Mouse (Mus musculus) heart, postnatal 0 days (tissue): ENCODE data around the gene Fkbp5. TPM values are rescaled to one million over a fixed set of nuclear protein-coding genes. Genes with fewer than 3 reads are reported as not detected.

Source experiments
- ATAC-seq: fragments of 200-750 bp; cut with Nextera tagmentation; 2 replicates; pipeline ENCODE4 v1.8.0; 2017; ENCODE audit warnings: low read depth, moderate number of reproducible peaks, moderate library complexity; ENCODE audit not compliant: insufficient read depth
- DNase-seq: peaks from one replicate; pipeline ENCODE4 v3.0.0-alpha.2; 2016; ENCODE audit warnings: low spot score
- H3K27ac ChIP-seq: fragments of 300-500 bp; sonication (generic); 2 replicates; pipeline ENCODE4 v1.5.1; 2014; ENCODE audit warnings: low read depth, mild to moderate bottlenecking
- H3K27me3 ChIP-seq: fragments of 300-500 bp; sonication (generic); 2 replicates; pipeline ENCODE4 v1.6.1; 2014; ENCODE audit warnings: low read length, mixed read lengths; ENCODE audit not compliant: control insufficient read depth, insufficient read depth
- H3K36me3 ChIP-seq: fragments of 300-500 bp; sonication (generic); replicated peaks from 2 replicates; pipeline ENCODE4 v1.6.1; 2014; ENCODE audit warnings: low read length, mixed read lengths; ENCODE audit not compliant: control insufficient read depth, insufficient read depth
- H3K4me1 ChIP-seq: fragments of 300-500 bp; sonication (generic); 2 replicates; pipeline ENCODE4 v1.6.1; 2014; ENCODE audit warnings: antibody characterized with exemption; ENCODE audit not compliant: control insufficient read depth, insufficient read depth
- H3K4me2 ChIP-seq: fragments of 300-500 bp; sonication (generic); 2 replicates; pipeline ENCODE4 v1.6.1; 2014; ENCODE audit warnings: low read depth, mild to moderate bottlenecking, low read length, moderate library complexity
- H3K4me3 ChIP-seq: fragments of 300-500 bp; sonication (generic); 2 replicates; pipeline ENCODE4 v1.5.1; 2014; ENCODE audit warnings: low read depth, low read length
- H3K9ac ChIP-seq: fragments of 300-500 bp; sonication (generic); replicated peaks from 2 replicates; pipeline ENCODE4 v1.6.1; 2014; ENCODE audit warnings: low read depth, low read length, mixed read lengths
- H3K9me3 ChIP-seq: fragments of 300-500 bp; sonication (generic); replicated peaks from 2 replicates; pipeline ENCODE4 v1.6.1; 2016; ENCODE audit warnings: low read length; ENCODE audit not compliant: control insufficient read depth
- CTCF ChIP-seq: IDR thresholded peaks from 2 replicates; pipeline ENCODE4 v1.5.1; 2016; ENCODE audit warnings: antibody characterized with exemption, control low read depth, low read depth
- EP300 ChIP-seq: IDR thresholded peaks from 2 replicates; pipeline ENCODE4 v1.6.1; 2016; ENCODE audit warnings: antibody characterized with exemption, low read depth
- WGBS: fragments of 180-500 bp; shearing (Covaris S2); extraction: QIAGEN DNeasy Blood & Tissue Kit; methylation state at CpG from one replicate; pipeline ENCODE4 v1.1.7; 2014; 5-methylcytosine and 5-hydroxymethylcytosine counted together
- polyA plus RNA-seq: library from polyadenylated mRNA; unstranded; fragments of >200 nt; fragmentation: Nextera tagmentation; extraction: Ambion mirVana; gene quantifications from 2 replicates; pipeline ENCODE4 v1.2.1, GENCODE M21; 2015
- total RNA-seq: library from RNA; depleted of rRNA; stranded (reverse); fragments of >200 nt; gene quantifications from 2 replicates; pipeline ENCODE4 v1.2.3, GENCODE M21; 2014; ENCODE audit warnings: low replicate concordance

Gene Fkbp5
- total and polyA plus RNA-seq, 2 experiments from 2014 or later: 8.3 to 19.4 TPM

GRCm38 (mm10) chr17:28375592-28376061 is 141.7 kb downstream of the Fkbp5 start:
- H3K9ac ChIP-seq: no peak overlapping the region
- ATAC-seq: 0 out of 2 replicates have a peak, but pooled peaks have one; percentile 39
- no peak overlapping the region for H3K27ac ChIP-seq
- H3K4me1 ChIP-seq: no peaks in the 10 kb centered on the region
- H3K4me2 ChIP-seq: 0 out of 2 replicates have a peak overlapping the region, but pooled peaks have one; percentile 12
- no peaks in the 10 kb centered on the region for H3K36me3 ChIP-seq
- H3K9me3 ChIP-seq: no peaks in the 10 kb centered on the region
- no peak for DNase-seq
- no peak for TF ChIP-seq EP300
- no peak for TF ChIP-seq CTCF
- peaks cover 28% of the 10 kb centered on the region for H3K27me3 ChIP-seq
- 8% methylated on average over 17 of the region's 17 CpGs for WGBS
- H3K4me3 ChIP-seq: no peak overlapping the region

DNA sequence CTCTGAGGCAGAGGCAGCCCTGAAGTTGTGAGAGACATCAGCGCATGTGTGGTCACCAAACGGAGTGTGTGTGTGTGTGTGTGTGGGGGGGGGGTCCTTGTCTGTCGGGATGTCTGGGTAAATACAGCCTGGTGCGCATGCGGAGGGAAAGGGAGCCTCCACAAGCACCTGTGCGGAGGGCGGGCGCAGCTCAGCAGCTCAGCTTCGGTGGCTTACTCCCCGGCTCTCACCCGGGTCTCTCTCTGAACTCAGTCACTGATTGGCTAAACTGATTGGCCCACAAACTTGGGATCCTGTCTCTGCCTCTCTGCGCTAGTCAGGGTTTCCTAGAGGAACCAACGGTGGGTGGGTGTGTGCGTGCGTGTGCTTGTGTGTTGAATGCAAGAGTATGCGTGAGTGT is 142.8 kb downstream of the Fkbp5 start:
- Histone ChIP-seq H3K9me3 (no peaks in the 10 kb centered on the region), H3K27ac (no peak overlapping the region), H3K4me2 (no peak overlapping the region), H3K36me3 (no peaks in the 10 kb centered on the region), H3K27me3 (peaks cover 28% of the 10 kb centered on the region), H3K9ac (no peak overlapping the region), H3K4me1 (no peaks in the 10 kb centered on the region), H3K4me3 (no peak overlapping the region)
- no peak for DNase-seq
- no peak for ATAC-seq
- TF ChIP-seq CTCF: no peak
- TF ChIP-seq EP300: no peak
- WGBS: 23% methylated on average over 16 of the region's 16 CpGs

DNA sequence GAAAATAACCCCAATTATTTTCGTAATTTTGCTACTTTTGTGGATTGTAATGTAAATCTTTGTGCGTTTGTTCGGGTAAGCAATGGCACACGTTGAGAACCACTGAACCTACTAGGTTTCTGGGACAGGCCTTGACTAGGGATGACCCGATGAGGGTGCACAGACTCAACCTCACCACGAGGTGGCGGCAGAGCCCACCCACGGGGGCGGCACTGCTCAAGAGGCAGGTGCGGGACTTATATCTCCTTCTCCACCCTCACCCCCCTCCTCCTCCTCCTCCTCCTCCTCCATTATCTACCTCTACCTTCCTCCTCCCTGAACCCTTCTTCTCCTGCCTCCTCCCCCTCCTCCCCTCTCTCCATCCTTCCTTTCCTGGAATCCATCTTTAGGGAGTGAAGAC is 143.5 kb downstream of the Fkbp5 start:
- Histone ChIP-seq H3K27ac (no peak overlapping the region), H3K9me3 (no peaks in the 10 kb centered on the region), H3K4me2 (no peak overlapping the region), H3K4me1 (no peaks in the 10 kb centered on the region), H3K27me3 (peaks cover 28% of the 10 kb centered on the region), H3K9ac (no peak overlapping the region), H3K4me3 (no peak overlapping the region), H3K36me3 (no peaks in the 10 kb centered on the region)
- ATAC-seq: 0 out of 2 replicates have a peak, but pooled peaks have one; percentile 15
- WGBS: 16% methylated on average over 10 of the region's 10 CpGs
- DNase-seq: peak; percentile 37
- TF ChIP-seq EP300 (no peak), CTCF (peak; percentile 69)

GRCm38 (mm10) chr17:28371941-28372340 is 145.4 kb downstream of the Fkbp5 start:
- ATAC-seq: no peak
- 91% methylated on average over 1 of the region's 1 CpGs for WGBS
- no peak overlapping the region for H3K4me3 ChIP-seq

GRCm38 (mm10) chr17:28371286-28371685 is 146.0 kb downstream of the Fkbp5 start:
- no peaks in the 10 kb centered on the region for H3K4me1 ChIP-seq
- no peaks in the 10 kb centered on the region for H3K9me3 ChIP-seq
- no peak for DNase-seq
- no peak for ATAC-seq
- no peak overlapping the region for H3K4me3 ChIP-seq
- H3K27me3 ChIP-seq: peaks cover 25% of the 10 kb centered on the region
- no peaks in the 10 kb centered on the region for H3K36me3 ChIP-seq
- H3K27ac ChIP-seq: no peak overlapping the region
- no peak overlapping the region for H3K4me2 ChIP-seq
- TF ChIP-seq CTCF (no peak), EP300 (no peak)
- WGBS: 73% methylated on average over 2 of the region's 2 CpGs
- no peak overlapping the region for H3K9ac ChIP-seq

More at GRCm38 (mm10) chr17:28371941-28372340, 145.4 kb downstream of the Fkbp5 start:
- Histone ChIP-seq H3K27ac (no peak overlapping the region), H3K9me3 (no peaks in the 10 kb centered on the region), H3K4me1 (no peaks in the 10 kb centered on the region), H3K4me2 (no peak overlapping the region), H3K27me3 (peaks cover 28% of the 10 kb centered on the region), H3K9ac (no peak overlapping the region), H3K36me3 (no peaks in the 10 kb centered on the region)
- TF ChIP-seq EP300 (no peak), CTCF (no peak)
- no peak for DNase-seq

DNA sequence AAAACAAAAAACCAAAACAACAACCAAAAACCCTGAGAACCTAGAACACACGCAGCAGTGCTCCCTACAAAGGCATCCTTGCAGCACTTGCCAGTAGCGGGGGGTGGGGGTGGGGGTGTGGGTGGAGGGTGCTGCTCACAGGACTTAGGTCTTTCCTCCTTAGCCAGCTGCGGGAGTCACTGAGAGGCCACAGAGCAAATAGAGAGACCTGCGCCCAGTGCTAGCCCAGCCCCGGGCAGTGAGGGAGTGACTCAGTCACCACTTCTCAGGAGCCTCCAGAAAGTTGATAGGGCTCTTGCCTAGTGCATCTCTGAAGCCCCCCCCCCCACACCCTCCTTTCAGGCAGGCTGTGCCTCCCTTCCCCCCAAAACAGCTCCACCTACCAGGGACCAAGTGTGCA is 148.3 kb downstream of the Fkbp5 start:
- Histone ChIP-seq H3K4me3 (no peak overlapping the region), H3K27ac (no peak overlapping the region), H3K36me3 (no peaks in the 10 kb centered on the region), H3K27me3 (peaks cover 23% of the 10 kb centered on the region), H3K9ac (no peak overlapping the region), H3K4me1 (peaks cover 5% of the 10 kb centered on the region; the same call in 1 of the 2 replicates), H3K9me3 (no peaks in the 10 kb centered on the region), H3K4me2 (no peak overlapping the region)
- TF ChIP-seq EP300 (no peak), CTCF (no peak)
- no peak for DNase-seq
- 58% methylated on average over 5 of the region's 5 CpGs for WGBS
- no peak for ATAC-seq
